Mouse (Mus musculus) retina, embryonic 14.5 days (tissue): ENCODE data around the gene Efna4.

ENCODE experiments used
- DNase-seq: peaks from one replicate; pipeline ENCODE4 v3.0.0-alpha.2; 2015; ENCODE audit warnings: low spot score

The Efna4 gene

GRCm38 (mm10) chr3:89337721-89338578 lies at the start of gene Efna4:
Efna4 (minus strand) TSS chr3:89338028.
- peak; percentile 81 for DNase-seq

DNA sequence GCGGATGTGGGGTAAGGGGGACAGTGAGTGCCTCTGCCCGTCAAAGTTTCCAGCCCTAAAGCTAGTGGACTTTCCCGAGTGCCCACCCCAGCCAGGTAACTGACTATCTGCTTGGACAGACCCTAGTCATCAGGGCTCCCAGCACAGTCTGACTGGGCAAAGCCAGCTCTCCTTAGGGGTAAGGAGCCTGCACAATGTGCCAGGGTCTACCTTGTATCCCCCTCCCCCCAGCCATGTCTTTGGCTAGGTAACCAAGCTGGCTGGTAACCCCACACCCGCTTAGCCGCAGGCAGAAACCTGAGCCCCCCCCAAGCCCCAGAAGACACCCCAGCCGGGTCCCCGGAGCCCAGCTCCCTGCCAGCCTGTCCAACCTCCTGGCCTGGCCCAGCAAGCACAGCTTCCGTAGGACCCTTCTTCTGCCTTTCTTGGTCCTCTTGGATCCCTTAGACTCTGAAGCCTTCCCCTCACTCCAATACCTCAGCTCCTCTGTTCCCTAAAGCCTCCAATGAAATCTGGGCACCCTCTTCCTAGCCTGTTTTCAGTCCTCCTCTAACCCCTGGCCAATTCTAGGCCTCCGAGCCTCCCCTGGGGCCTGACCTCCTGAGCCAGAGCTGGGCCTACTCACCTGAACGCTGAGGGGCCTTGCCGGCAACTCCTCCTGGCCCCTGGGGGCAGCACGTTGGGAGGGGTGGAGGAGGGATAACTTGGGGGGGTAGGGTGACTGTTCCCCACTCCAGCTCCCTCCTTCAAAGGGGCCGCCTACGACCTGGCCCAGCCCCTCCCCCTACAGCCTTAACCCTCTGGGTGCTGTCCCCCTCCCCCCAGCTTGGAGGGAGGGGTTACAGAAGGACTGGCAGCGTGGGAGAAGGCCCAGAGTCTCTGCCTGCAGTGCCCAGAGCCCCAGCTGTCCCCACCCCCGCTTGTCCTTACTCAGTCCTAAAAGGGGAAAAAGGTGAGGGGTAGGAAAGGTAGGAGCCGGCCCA lies 48.9 kb upstream of the Efna4 start:
- DNase-seq = no peak

DNA sequence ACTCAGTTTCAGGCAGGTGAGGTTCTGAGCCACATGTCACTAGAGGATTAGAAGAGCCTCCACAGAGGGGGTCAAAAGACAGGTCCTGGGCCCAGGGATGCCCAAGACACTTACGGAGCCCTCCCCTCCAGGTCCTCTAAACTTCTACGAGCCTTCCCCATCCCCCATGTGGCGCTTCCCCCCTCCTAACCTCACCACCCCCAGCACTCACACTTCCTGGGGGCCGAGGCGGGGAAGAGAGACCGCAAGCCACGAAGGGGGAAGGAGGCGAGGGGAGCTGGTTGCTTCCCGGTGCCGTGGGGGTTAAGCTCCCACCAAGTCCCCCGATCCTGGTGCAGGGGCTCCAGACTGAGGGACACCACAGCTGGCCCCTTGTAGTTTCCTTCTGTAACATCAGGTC lies 47.6 kb upstream of the Efna4 start:
- DNase-seq = no peak

DNA sequence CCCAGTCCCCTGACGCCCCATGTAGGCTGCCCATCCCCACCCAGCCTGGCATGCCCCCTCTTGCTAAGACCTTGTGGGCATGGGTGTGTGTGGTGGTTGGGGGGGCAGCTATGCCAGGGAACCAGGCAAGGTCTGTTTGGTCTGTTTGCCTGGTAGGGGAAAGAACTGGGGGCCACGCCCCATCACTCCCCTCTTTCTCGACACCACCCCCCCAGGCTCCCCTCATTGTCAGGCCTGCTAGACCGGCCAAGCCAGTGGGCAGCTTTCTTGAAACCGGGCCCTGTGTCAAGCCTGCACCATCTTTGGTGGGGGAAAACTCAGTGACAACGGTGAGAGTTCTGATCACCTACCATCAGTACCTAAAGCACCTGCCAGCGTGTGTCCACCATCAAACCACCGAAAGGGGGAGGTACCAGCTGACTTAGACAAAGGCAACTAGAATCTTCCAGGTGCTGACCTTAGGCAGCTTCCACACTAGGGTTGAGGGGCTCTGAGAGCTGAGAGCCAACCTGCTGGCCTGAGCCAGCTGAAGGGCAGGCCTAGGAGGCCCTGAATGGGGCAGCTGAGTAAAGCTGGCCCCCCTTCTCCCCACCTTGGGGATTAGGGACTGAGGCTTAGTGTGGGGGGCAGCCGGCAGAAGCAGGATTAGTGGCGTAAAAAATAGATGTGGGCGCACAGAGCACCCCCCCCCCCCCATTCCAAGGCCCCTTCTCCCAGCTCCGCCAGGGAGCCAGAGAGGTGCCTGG lies 46.7 kb upstream of the Efna4 start:
- no peak for DNase-seq

GRCm38 (mm10) chr3:89383651-89384255 lies 45.9 kb upstream of the Efna4 start:
- DNase-seq = no peak

- no peak for DNase-seq
These were observed 45.1 kb upstream of the Efna4 start for GRCm38 (mm10) chr3:89382950-89383349.

- DNase-seq = no peak
These were observed 44.4 kb upstream of the Efna4 start for GRCm38 (mm10) chr3:89382033-89382882.

DNA sequence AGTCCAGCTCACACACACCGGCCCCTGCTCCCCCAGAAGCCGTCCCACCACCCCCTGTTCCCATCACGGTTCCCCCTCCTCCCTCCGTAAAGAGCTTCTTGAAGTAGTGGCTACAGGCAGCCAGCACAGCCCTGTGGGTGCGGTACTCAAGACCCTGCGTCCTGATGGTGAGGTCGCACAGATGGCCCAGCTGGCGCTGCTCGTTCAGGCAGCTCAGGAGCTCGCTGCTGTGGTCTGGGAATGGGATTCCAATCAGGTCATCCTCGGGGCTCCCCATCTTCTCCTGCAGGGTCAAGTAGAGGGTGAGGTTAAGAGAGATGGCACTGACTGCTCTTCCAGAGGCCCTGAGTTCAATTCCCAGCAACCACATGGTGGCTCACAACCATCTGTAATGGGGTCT lies 43.4 kb upstream of the Efna4 start:
- DNase-seq = no peak

GRCm38 (mm10) chr3:89380711-89381110 lies 42.9 kb upstream of the Efna4 start:
- DNase-seq = no peak

- no peak for DNase-seq
These were observed 42.5 kb upstream of the Efna4 start for GRCm38 (mm10) chr3:89380291-89380690.

DNA sequence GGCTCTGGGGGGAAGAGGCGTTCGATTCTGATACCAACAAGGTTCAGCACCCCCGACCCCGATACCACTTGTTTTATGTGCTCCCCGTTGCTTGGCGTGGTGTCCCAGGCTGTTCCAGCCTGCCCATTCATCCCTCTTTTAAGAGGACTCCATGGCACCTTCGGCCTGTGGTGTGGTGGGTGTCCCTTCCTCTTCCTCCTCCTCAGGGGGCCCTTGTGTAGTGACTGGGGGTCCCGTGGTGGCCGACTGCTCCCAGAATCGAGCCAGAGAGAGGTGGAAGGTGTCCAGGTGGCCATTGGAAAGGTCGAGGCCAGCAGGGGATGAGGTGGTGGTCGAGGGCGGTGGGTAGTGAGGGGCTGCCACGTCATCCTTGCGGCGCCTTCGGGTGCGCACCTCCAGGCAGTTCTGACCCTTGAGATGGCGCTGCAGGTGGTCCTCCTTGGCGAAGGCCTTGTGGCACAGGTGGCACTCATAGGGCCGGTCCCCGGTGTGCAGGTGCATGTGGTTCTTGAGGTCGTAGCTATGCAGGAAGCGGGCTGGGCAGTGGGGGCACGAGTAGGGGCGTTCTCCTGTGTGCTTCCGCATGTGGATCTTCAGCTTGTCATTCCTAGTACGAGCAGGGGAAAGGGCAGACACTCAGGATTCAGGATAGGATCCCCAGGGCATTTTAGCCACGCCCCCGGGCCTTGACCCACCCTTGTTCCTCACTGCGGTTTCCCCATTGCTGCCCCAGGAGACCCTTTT lies 41.7 kb upstream of the Efna4 start:
- DNase-seq = no peak

GRCm38 (mm10) chr3:89378394-89379067 lies 40.7 kb upstream of the Efna4 start:
- DNase-seq = peak; percentile 93

- DNase-seq = no peak
These were observed 40.0 kb upstream of the Efna4 start for GRCm38 (mm10) chr3:89377831-89378230.

- no peak for DNase-seq
These were observed 35.9 kb upstream of the Efna4 start for GRCm38 (mm10) chr3:89373581-89374231.

DNA sequence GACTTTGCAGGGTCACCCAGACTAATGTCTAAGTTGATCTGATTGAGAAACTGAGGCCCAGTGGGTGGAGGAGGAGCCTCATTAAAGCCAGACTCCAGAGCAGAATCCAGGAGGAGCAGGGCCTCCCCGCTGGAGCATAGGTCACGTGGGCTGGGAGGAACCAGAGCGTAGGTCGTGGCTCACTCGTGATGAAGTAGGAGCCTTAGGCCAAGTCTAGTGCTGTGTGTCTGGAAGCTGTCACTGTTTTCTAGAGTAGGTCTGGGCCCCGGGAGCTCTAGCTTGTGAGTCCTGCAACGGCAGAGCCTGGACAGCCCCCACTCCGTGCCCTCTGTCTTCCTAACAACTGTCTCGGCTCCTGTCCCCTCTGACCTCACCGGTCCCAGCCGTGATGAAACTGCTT lies 29.5 kb upstream of the Efna4 start:
- DNase-seq = no peak

GRCm38 (mm10) chr3:89365486-89366414 lies 27.9 kb upstream of the Efna4 start:
- DNase-seq = no peak

- DNase-seq = no peak
These were observed 27.3 kb upstream of the Efna4 start, which contains the start of gene Dcst1 for GRCm38 (mm10) chr3:89365153-89365485. Dcst1 (minus strand) TSS chr3:89365253.

DNA sequence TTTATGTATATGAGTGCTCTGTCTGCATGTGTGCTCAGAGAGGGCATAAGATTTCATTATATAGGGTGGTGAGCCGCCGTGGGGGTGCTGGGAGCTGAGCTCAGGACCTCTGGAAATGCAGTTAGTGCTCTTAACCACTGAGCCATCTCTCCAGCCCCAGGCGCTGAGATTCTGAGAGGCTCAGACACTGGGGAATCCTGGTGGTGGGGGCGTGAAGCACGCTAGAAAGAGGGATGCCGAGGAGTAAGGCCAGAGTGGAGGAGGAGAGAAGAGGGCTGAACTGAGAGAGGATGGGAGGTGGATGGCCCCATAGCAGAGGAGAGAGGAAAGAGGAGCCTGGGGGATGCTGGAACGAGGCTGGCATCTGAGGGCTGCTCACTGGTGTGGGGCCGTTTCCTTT lies 26.8 kb upstream of the Efna4 start:
- no peak for DNase-seq
